Mouse (Mus musculus) heart, embryonic 12.5 days (tissue): Measurements from ENCODE around the gene Aup1. TPM values are rescaled to one million over a fixed set of nuclear protein-coding genes. Genes with fewer than 3 reads are reported as not detected.

ENCODE experiments used
- ATAC-seq: fragments of 200-750 bp; cut with Nextera tagmentation; 2 replicates; pipeline ENCODE4 v1.8.0; 2017; ENCODE audit warnings: moderate TSS enrichment, moderate library complexity; ENCODE audit not compliant: insufficient number of reproducible peaks, low FRiP score
- H3K27ac ChIP-seq: fragments of 300-500 bp; sonication (generic); 2 replicates; pipeline ENCODE4 v1.5.1; 2016; ENCODE audit warnings: mild to moderate bottlenecking, moderate library complexity; ENCODE audit not compliant: poor library complexity, severe bottlenecking
- H3K27me3 ChIP-seq: fragments of 300-500 bp; sonication (generic); replicated peaks from 2 replicates; pipeline ENCODE4 v1.6.1; 2016; ENCODE audit warnings: mild to moderate bottlenecking, moderate library complexity
- H3K36me3 ChIP-seq: fragments of 300-500 bp; sonication (generic); 2 replicates; pipeline ENCODE4 v1.6.1; 2016; ENCODE audit warnings: mild to moderate bottlenecking, moderate library complexity
- H3K4me1 ChIP-seq: fragments of 300-500 bp; sonication (generic); replicated peaks from 2 replicates; pipeline ENCODE4 v1.6.1; 2016; ENCODE audit warnings: mild to moderate bottlenecking
- H3K4me2 ChIP-seq: fragments of 300-500 bp; sonication (generic); 2 replicates; pipeline ENCODE4 v1.6.1; 2016; ENCODE audit warnings: mild to moderate bottlenecking, moderate library complexity
- H3K4me3 ChIP-seq: fragments of 300-500 bp; sonication (generic); 2 replicates; pipeline ENCODE4 v1.5.1; 2016; ENCODE audit warnings: mild to moderate bottlenecking
- H3K9ac ChIP-seq: fragments of 300-500 bp; sonication (generic); 2 replicates; pipeline ENCODE4 v1.6.1; 2016; ENCODE audit warnings: mild to moderate bottlenecking, moderate library complexity
- H3K9me3 ChIP-seq: fragments of 300-500 bp; sonication (generic); replicated peaks from 2 replicates; pipeline ENCODE4 v1.6.1; 2016; ENCODE audit warnings: mild to moderate bottlenecking, moderate library complexity
- WGBS: fragments of 180-500 bp; shearing (Covaris S2); methylation state at CpG from one replicate; pipeline ENCODE4 v1.1.7; 2016; 5-methylcytosine and 5-hydroxymethylcytosine counted together
- microRNA counts: library from miRNA; unstranded; fragments of <30 nt; microRNA quantifications from one replicate; lab custom pipeline; 2017
- microRNA-seq: library from miRNA; unstranded; fragments of <30 nt; microRNA quantifications from one replicate; pipeline ENCODE4, GENCODE M21; 2017
- polyA plus RNA-seq: library from polyadenylated mRNA; unstranded; fragments of >200 nt; fragmentation: Nextera tagmentation; extraction: Ambion mirVana; gene quantifications from 2 replicates; pipeline ENCODE4 v1.2.1, GENCODE M21; 2016

Gene Aup1
- polyA plus RNA-seq, 1 experiment from 2014 or later: 120 TPM

DNA sequence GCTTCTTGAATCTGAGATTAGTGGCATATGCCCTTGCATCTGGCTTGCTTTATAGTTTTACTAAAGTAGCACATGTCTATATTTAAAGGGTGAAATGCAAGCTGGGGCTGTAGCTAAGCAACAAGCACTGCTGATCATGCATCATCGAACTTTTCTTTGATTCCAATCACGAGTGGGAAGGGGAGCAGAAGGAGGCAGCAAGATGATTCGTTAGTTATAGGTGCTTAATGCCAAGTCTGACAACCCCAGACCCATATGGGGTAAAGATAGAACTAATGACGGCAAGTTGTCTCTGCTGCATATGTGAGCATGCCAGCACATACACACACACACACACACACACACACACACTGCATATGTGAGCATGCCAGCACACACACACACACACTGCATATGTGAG lies 49.8 kb downstream of the Aup1 start:
- H3K4me2 ChIP-seq: no peak overlapping the region
- H3K27ac ChIP-seq: no peak overlapping the region
- 85% methylated on average over 4 of the region's 4 CpGs for WGBS
- H3K27me3 ChIP-seq: peaks cover 11% of the 10 kb centered on the region
- peaks cover 28% of the 10 kb centered on the region for H3K4me1 ChIP-seq
- H3K9ac ChIP-seq: no peak overlapping the region
- no peak overlapping the region for H3K4me3 ChIP-seq
- no peak for ATAC-seq
- H3K36me3 ChIP-seq: 0 out of 2 replicates have a peak, but pooled peaks cover 7% of the 10 kb centered on the region
- no peaks in the 10 kb centered on the region for H3K9me3 ChIP-seq

MicroRNAs within 50 kb of the gene (microRNA counts, 519-probe panel; counts per million panel counts)
- microRNA mmu-miR-3470a+mmu-miR-3470b (lab: Ali Mortazavi, UCI): not detected

Small RNAs within 50 kb of the gene (microRNA-seq; reads per million reads assigned to microRNA genes)
- gene Mir3470a: not detected
- not detected for gene Mir7040

Other genes starting within 250 kb of the Aup1 start
- gene Sema4f, start 114.8 kb upstream of the Aup1 start, polyA plus RNA-seq: 0.26 and 0.37 TPM in 2 replicates
- gene M1ap, start 107.6 kb upstream of the Aup1 start, polyA plus RNA-seq: 0.57 and 1.4 TPM in 2 replicates
- gene Dok1, start 21.1 kb upstream of the Aup1 start, polyA plus RNA-seq: 8.1 and 11.3 TPM in 2 replicates
- gene Loxl3, start 20.3 kb upstream of the Aup1 start, polyA plus RNA-seq: 5.7 and 8.0 TPM in 2 replicates
- gene Htra2, start 752 bp downstream of the Aup1 start, polyA plus RNA-seq: 86.7 and 86.9 TPM in 2 replicates
- gene Dqx1, start 3.3 kb downstream of the Aup1 start, polyA plus RNA-seq: 0.48 and 0.64 TPM in 2 replicates
- gene Tlx2, start 15.8 kb downstream of the Aup1 start, polyA plus RNA-seq: 0.18 and 0.24 TPM in 2 replicates
- 12.5 and 14.9 TPM in 2 replicates for gene Pcgf1, start 23.3 kb downstream of the Aup1 start, polyA plus RNA-seq
- gene Lbx2, start 31.8 kb downstream of the Aup1 start, polyA plus RNA-seq: 0.36 TPM in 1 of 2 replicates, not detected in the other
- 1.3 and 1.9 TPM in 2 replicates for gene Ccdc142, start 47.1 kb downstream of the Aup1 start, polyA plus RNA-seq
- gene Gm42688, start 47.1 kb downstream of the Aup1 start, polyA plus RNA-seq: 2.2 and 2.4 TPM in 2 replicates
- gene Mrpl53, start 54.5 kb downstream of the Aup1 start, polyA plus RNA-seq: 155 and 156 TPM in 2 replicates
- gene Mogs, start 61.0 kb downstream of the Aup1 start, polyA plus RNA-seq: 30.7 and 30.8 TPM in 2 replicates
- 87.6 and 91.3 TPM in 2 replicates for gene Wbp1, start 67.0 kb downstream of the Aup1 start, polyA plus RNA-seq
- gene Ino80b, start 70.9 kb downstream of the Aup1 start, polyA plus RNA-seq: 11.1 and 12.1 TPM in 2 replicates
- gene Rtkn, start 80.9 kb downstream of the Aup1 start, polyA plus RNA-seq: 20.3 and 22.0 TPM in 2 replicates
- gene Wdr54, start 101.9 kb downstream of the Aup1 start, polyA plus RNA-seq: 4.2 and 6.8 TPM in 2 replicates
- 0.17 and 0.39 TPM in 2 replicates for gene 1700003E16Rik, start 101.9 kb downstream of the Aup1 start, polyA plus RNA-seq
- gene Dctn1, start 111.4 kb downstream of the Aup1 start, polyA plus RNA-seq: 86.9 and 89.0 TPM in 2 replicates
- gene Slc4a5, start 165.3 kb downstream of the Aup1 start, polyA plus RNA-seq: 0.27 and 0.52 TPM in 2 replicates